Mouse (Mus musculus) E14TG2a.4 (cell line): ENCODE data around the gene Gm10837.

Experiments
- CTCF ChIP-seq: conservative IDR thresholded peaks from 2 replicates; pipeline ENCODE4 v1.5.1; 2014; ENCODE audit warnings: low read length
- NANOG ChIP-seq: IDR thresholded peaks from 2 replicates; pipeline ENCODE4 v1.6.1; 2014; ENCODE audit warnings: borderline replicate concordance, low read length, mixed read lengths
- POU5F1 ChIP-seq: IDR thresholded peaks from 2 replicates; pipeline ENCODE4 v1.6.1; 2014; ENCODE audit warnings: low read length, borderline replicate concordance

GRCm38 (mm10) chr14:122462689-122463079, 27.7 kb upstream of the Gm10837 start:
- TF ChIP-seq CTCF (no peak), POU5F1 (no peak), NANOG (no peak)
